Mouse (Mus musculus): ENCODE measurements around the gene Fam189a1. TPM values are rescaled to one million over a fixed set of nuclear protein-coding genes. Genes with fewer than 3 reads are reported as not detected.
A peak's percentile ranks its signal among the peaks of the same experiment; 100 is the strongest.

Gene Fam189a1
- polyA plus RNA-seq, 1 experiment from 2014 or later, result 2.4 TPM

GRCm38 (mm10) chr7:65093314-65093713 lies 63.1 kb downstream of the Fam189a1 start:
- peaks cover 7% of the 10 kb centered on the region; the same call in 1 of the 2 replicates for H3K4me1 ChIP-seq (replicated peaks)
- no peaks in the 10 kb centered on the region for H3K27me3 ChIP-seq (ENCODE audit: insufficient read depth, poor library complexity, severe bottlenecking)
- no peak for DNase-seq (ENCODE audit: low spot score)
- H3K4me3 ChIP-seq, result no peak overlapping the region
- H3K36me3 ChIP-seq, result no peaks in the 10 kb centered on the region
- WGBS, result 83% methylated on average over 4 of the region's 4 CpGs
- H3K9me3 ChIP-seq, result no peaks in the 10 kb centered on the region
- no peak overlapping the region for H3K27ac ChIP-seq

GRCm38 (mm10) chr7:65091486-65091885 lies 64.9 kb downstream of the Fam189a1 start:
- H3K9me3 ChIP-seq, result no peaks in the 10 kb centered on the region
- WGBS, result 91% methylated on average over 4 of the region's 4 CpGs
- no peaks in the 10 kb centered on the region for H3K36me3 ChIP-seq
- no peak overlapping the region for H3K27ac ChIP-seq
- no peak overlapping the region for H3K4me3 ChIP-seq
- no peaks in the 10 kb centered on the region for H3K27me3 ChIP-seq (ENCODE audit: insufficient read depth, poor library complexity, severe bottlenecking)
- no peak for DNase-seq (ENCODE audit: low spot score)
- peaks cover 7% of the 10 kb centered on the region; the same call in 1 of the 2 replicates for H3K4me1 ChIP-seq (replicated peaks)

- DNase-seq (ENCODE audit: low spot score), result no peak
- H3K27me3 ChIP-seq (ENCODE audit: insufficient read depth, poor library complexity, severe bottlenecking), result no peaks in the 10 kb centered on the region
- H3K27ac ChIP-seq, result no peak overlapping the region
- H3K36me3 ChIP-seq, result no peaks in the 10 kb centered on the region
- WGBS, result 83% methylated on average over 6 of the region's 6 CpGs
- peaks cover 9% of the 10 kb centered on the region for H3K4me1 ChIP-seq (replicated peaks)
- H3K9me3 ChIP-seq, result no peaks in the 10 kb centered on the region
- no peak overlapping the region for H3K4me3 ChIP-seq
These were observed 70.4 kb downstream of the Fam189a1 start for GRCm38 (mm10) chr7:65085972-65086371.

GRCm38 (mm10) chr7:65082778-65083091 lies 73.6 kb downstream of the Fam189a1 start:
- no peaks in the 10 kb centered on the region for H3K9me3 ChIP-seq
- no peaks in the 10 kb centered on the region for H3K27me3 ChIP-seq (ENCODE audit: insufficient read depth, poor library complexity, severe bottlenecking)
- peaks cover 9% of the 10 kb centered on the region for H3K4me1 ChIP-seq (replicated peaks)
- H3K36me3 ChIP-seq, result no peaks in the 10 kb centered on the region
- H3K27ac ChIP-seq, result no peak overlapping the region
- DNase-seq (ENCODE audit: low spot score), result no peak
- 28% methylated on average over 3 of the region's 3 CpGs for WGBS
- no peak overlapping the region for H3K4me3 ChIP-seq

- DNase-seq (ENCODE audit: low spot score), result no peak
- Histone ChIP-seq H3K27ac (no peak overlapping the region), H3K9me3 (no peaks in the 10 kb centered on the region), H3K36me3 (no peaks in the 10 kb centered on the region), H3K4me1 (replicated peaks) (peaks cover 9% of the 10 kb centered on the region), H3K27me3 (ENCODE audit: insufficient read depth, poor library complexity, severe bottlenecking) (no peaks in the 10 kb centered on the region), H3K4me3 (no peak overlapping the region)
- WGBS, result 37% methylated on average over 6 of the region's 6 CpGs
These were observed 74.2 kb downstream of the Fam189a1 start for GRCm38 (mm10) chr7:65081979-65082777.

- no peak for DNase-seq (ENCODE audit: low spot score)
- Histone ChIP-seq H3K9me3 (peaks cover 4% of the 10 kb centered on the region; the same call in 1 of the 2 replicates), H3K36me3 (no peaks in the 10 kb centered on the region), H3K27me3 (ENCODE audit: insufficient read depth, poor library complexity, severe bottlenecking) (no peaks in the 10 kb centered on the region), H3K4me1 (replicated peaks) (peaks cover 9% of the 10 kb centered on the region), H3K27ac (no peak overlapping the region), H3K4me3 (no peak overlapping the region)
- 91% methylated on average over 4 of the region's 4 CpGs for WGBS
These were observed 80.2 kb downstream of the Fam189a1 start for GRCm38 (mm10) chr7:65076134-65076533.

GRCm38 (mm10) chr7:65074194-65074593 lies 82.2 kb downstream of the Fam189a1 start:
- WGBS, result 46% methylated on average over 9 of the region's 9 CpGs
- H3K27me3 ChIP-seq (ENCODE audit: insufficient read depth, poor library complexity, severe bottlenecking), result no peaks in the 10 kb centered on the region
- H3K27ac ChIP-seq, result no peak overlapping the region
- no peaks in the 10 kb centered on the region for H3K36me3 ChIP-seq
- peaks cover 9% of the 10 kb centered on the region for H3K4me1 ChIP-seq (replicated peaks)
- DNase-seq (ENCODE audit: low spot score), result no peak
- H3K4me3 ChIP-seq, result no peak overlapping the region
- peaks cover 5% of the 10 kb centered on the region; the same call in 1 of the 2 replicates for H3K9me3 ChIP-seq

- DNase-seq (ENCODE audit: low spot score), result peak; percentile 73
These were observed 82.8 kb downstream of the Fam189a1 start for GRCm38 (mm10) chr7:65073555-65073954.

GRCm38 (mm10) chr7:65066211-65066610 lies 90.2 kb downstream of the Fam189a1 start:
- DNase-seq (ENCODE audit: low spot score), result no peak
- no peaks in the 10 kb centered on the region; the same call in 1 of the 2 replicates for H3K27me3 ChIP-seq (ENCODE audit: insufficient read depth, poor library complexity, severe bottlenecking)
- H3K27ac ChIP-seq, result no peak overlapping the region
- H3K4me3 ChIP-seq, result no peak overlapping the region
- peaks cover 21% of the 10 kb centered on the region for H3K4me1 ChIP-seq (replicated peaks)
- peaks cover 2% of the 10 kb centered on the region; the same call in 1 of the 2 replicates for H3K9me3 ChIP-seq
- no peaks in the 10 kb centered on the region for H3K36me3 ChIP-seq
- WGBS, result 82% methylated on average over 7 of the region's 7 CpGs

More at GRCm38 (mm10) chr7:65073555-65073954, 82.8 kb downstream of the Fam189a1 start:
- peaks cover 9% of the 10 kb centered on the region for H3K4me1 ChIP-seq (replicated peaks)
- H3K27ac ChIP-seq, result no peak overlapping the region
- H3K9me3 ChIP-seq, result peaks cover 5% of the 10 kb centered on the region; the same call in 1 of the 2 replicates
- WGBS, result 31% methylated on average over 6 of the region's 6 CpGs
- H3K27me3 ChIP-seq (ENCODE audit: insufficient read depth, poor library complexity, severe bottlenecking), result no peaks in the 10 kb centered on the region
- no peak overlapping the region for H3K4me3 ChIP-seq
- no peaks in the 10 kb centered on the region for H3K36me3 ChIP-seq

- H3K4me3 ChIP-seq, result no peak overlapping the region
- H3K36me3 ChIP-seq, result no peaks in the 10 kb centered on the region
- no peak for DNase-seq (ENCODE audit: low spot score)
- WGBS, result 82% methylated on average over 7 of the region's 7 CpGs
- no peak overlapping the region for H3K27ac ChIP-seq
- no peaks in the 10 kb centered on the region for H3K9me3 ChIP-seq
- no peaks in the 10 kb centered on the region; the same call in 1 of the 2 replicates for H3K27me3 ChIP-seq (ENCODE audit: insufficient read depth, poor library complexity, severe bottlenecking)
- H3K4me1 ChIP-seq (replicated peaks), result peaks cover 21% of the 10 kb centered on the region
These were observed 90.9 kb downstream of the Fam189a1 start for GRCm38 (mm10) chr7:65065457-65065856.

- no peaks in the 10 kb centered on the region for H3K36me3 ChIP-seq
- no peak for DNase-seq (ENCODE audit: low spot score)
- H3K27me3 ChIP-seq (ENCODE audit: insufficient read depth, poor library complexity, severe bottlenecking), result no peaks in the 10 kb centered on the region; the same call in 1 of the 2 replicates
- H3K4me1 ChIP-seq (replicated peaks), result peaks cover 21% of the 10 kb centered on the region
- peak overlapping the region; percentile 67 for H3K27ac ChIP-seq
- H3K9me3 ChIP-seq, result no peaks in the 10 kb centered on the region
- WGBS, result 8% methylated on average over 5 of the region's 5 CpGs
- no peak overlapping the region for H3K4me3 ChIP-seq
These were observed 91.7 kb downstream of the Fam189a1 start for GRCm38 (mm10) chr7:65064638-65065037.

- no peaks in the 10 kb centered on the region for H3K36me3 ChIP-seq
- 16% methylated on average over 3 of the region's 3 CpGs for WGBS
- peaks cover 21% of the 10 kb centered on the region for H3K4me1 ChIP-seq (replicated peaks)
- no peak overlapping the region for H3K4me3 ChIP-seq
- H3K27ac ChIP-seq, result no peak overlapping the region
- H3K9me3 ChIP-seq, result no peaks in the 10 kb centered on the region
- DNase-seq (ENCODE audit: low spot score), result no peak
- H3K27me3 ChIP-seq (ENCODE audit: insufficient read depth, poor library complexity, severe bottlenecking), result no peaks in the 10 kb centered on the region; the same call in 1 of the 2 replicates
These were observed 92.3 kb downstream of the Fam189a1 start for GRCm38 (mm10) chr7:65064096-65064495.

GRCm38 (mm10) chr7:65060163-65060799 lies 96.1 kb downstream of the Fam189a1 start:
- Histone ChIP-seq H3K4me3 (no peak overlapping the region), H3K36me3 (no peaks in the 10 kb centered on the region), H3K27me3 (ENCODE audit: insufficient read depth, poor library complexity, severe bottlenecking) (no peaks in the 10 kb centered on the region; the same call in 1 of the 2 replicates), H3K9me3 (no peaks in the 10 kb centered on the region), H3K27ac (no peak overlapping the region), H3K4me1 (replicated peaks) (peaks cover 15% of the 10 kb centered on the region)
- DNase-seq (ENCODE audit: low spot score), result no peak
- 78% methylated on average over 7 of the region's 7 CpGs for WGBS

Measured in hindbrain, embryonic 10.5 days (tissue).